Mouse (Mus musculus) midbrain, embryonic 13.5 days (tissue): ENCODE data around the gene Papss2. TPM values are rescaled to one million over a fixed set of nuclear protein-coding genes. Genes with fewer than 3 reads are reported as not detected.
A peak's percentile ranks its signal among the peaks of the same experiment; 100 is the strongest.
"Not testable (repeated sequence)": the region's sequence is repeated elsewhere in the genome, so short reads cannot be mapped to it uniquely, and the experiment has no call there.

Experiments used
- ATAC-seq: fragments of 200-750 bp; cut with Nextera tagmentation; 2 replicates; pipeline ENCODE4 v1.8.0; 2017; ENCODE audit warnings: mild to moderate bottlenecking, moderate TSS enrichment, moderate library complexity
- H3K27ac ChIP-seq: fragments of 300-500 bp; sonication (generic); 2 replicates; pipeline ENCODE4 v1.5.1; 2015; ENCODE audit warnings: inconsistent platforms, mild to moderate bottlenecking, moderate library complexity
- H3K27me3 ChIP-seq: fragments of 300-500 bp; sonication (generic); 2 replicates; pipeline ENCODE4 v1.6.1; 2015; ENCODE audit warnings: mild to moderate bottlenecking, inconsistent platforms
- H3K36me3 ChIP-seq: fragments of 300-500 bp; sonication (generic); 2 replicates; pipeline ENCODE4 v1.6.1; 2015; ENCODE audit warnings: mild to moderate bottlenecking, inconsistent platforms
- H3K4me1 ChIP-seq: fragments of 300-500 bp; sonication (generic); replicated peaks from 2 replicates; pipeline ENCODE4 v1.6.1; 2015; ENCODE audit warnings: inconsistent platforms
- H3K4me2 ChIP-seq: fragments of 300-500 bp; sonication (generic); replicated peaks from 2 replicates; pipeline ENCODE4 v1.6.1; 2015; ENCODE audit warnings: moderate library complexity, mild to moderate bottlenecking, inconsistent platforms
- H3K4me3 ChIP-seq: fragments of 300-500 bp; sonication (generic); replicated peaks from 2 replicates; pipeline ENCODE4 v1.5.1; 2015; ENCODE audit warnings: mild to moderate bottlenecking, inconsistent platforms
- H3K9ac ChIP-seq: fragments of 300-500 bp; sonication (generic); replicated peaks from 2 replicates; pipeline ENCODE4 v1.6.1; 2015; ENCODE audit warnings: mild to moderate bottlenecking, inconsistent platforms
- H3K9me3 ChIP-seq: fragments of 300-500 bp; sonication (generic); 2 replicates; pipeline ENCODE4 v1.6.1; 2016; ENCODE audit warnings: mild to moderate bottlenecking, inconsistent platforms
- WGBS: fragments of 180-500 bp; shearing (Covaris S2); methylation state at CpG from one replicate; pipeline ENCODE4 v1.1.7; 2015; 5-methylcytosine and 5-hydroxymethylcytosine counted together
- polyA plus RNA-seq: library from polyadenylated mRNA; unstranded; fragments of >200 nt; fragmentation: Nextera tagmentation; extraction: Ambion mirVana; gene quantifications from 2 replicates; pipeline ENCODE4 v1.2.1, GENCODE M21; 2015

The Papss2 gene
- polyA plus RNA-seq, 1 experiment from 2014 or later = 0.39 TPM

DNA sequence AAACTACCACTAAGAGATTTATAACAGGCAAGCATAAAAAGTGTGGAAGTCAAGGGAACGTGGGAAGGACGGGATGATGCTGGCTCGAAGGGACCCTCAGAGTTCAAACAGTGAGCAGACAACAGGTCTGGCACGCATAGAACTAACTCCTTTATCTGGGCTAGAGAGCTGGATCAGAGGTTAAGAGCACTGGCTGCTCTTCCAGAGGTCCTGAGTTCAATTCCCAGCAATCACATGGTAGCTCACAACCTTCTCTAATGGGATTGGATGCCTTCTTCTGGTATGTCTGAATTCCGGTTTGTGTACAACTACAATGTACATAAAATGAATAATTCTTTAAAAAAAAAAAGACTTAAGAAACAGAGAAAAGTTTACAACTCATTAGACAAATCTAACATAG is 87.5 kb downstream of the Papss2 start:
- Histone ChIP-seq H3K4me2 (no peak overlapping the region), H3K36me3 (peaks cover 49% of the 10 kb centered on the region), H3K27me3 (no peaks in the 10 kb centered on the region), H3K9ac (no peak overlapping the region), H3K27ac (no peak overlapping the region), H3K9me3 (no peaks in the 10 kb centered on the region), H3K4me1 (no peaks in the 10 kb centered on the region), H3K4me3 (no peak overlapping the region)
- no peak for ATAC-seq
- WGBS = 93% methylated on average over 5 of the region's 5 CpGs

DNA sequence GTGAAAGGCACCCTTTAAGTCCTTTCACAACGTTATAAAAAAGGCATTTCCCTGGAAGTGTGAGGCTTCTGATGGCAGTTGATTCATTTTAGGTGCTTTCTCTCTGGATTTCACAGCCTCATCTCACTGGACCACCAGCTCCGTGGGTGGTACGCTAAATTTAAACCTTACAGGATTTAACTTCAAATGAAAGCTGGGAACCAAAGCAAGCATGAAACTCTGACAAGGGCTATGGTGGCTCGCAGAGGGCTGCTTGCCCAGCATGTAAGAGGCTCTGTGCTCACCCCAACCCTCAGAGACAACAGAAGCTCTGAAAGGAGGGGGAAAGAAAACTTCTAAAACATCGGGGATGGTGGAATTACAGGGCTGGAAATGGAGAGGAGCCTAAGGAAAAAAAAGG is 92.1 kb downstream of the Papss2 start:
- no peaks in the 10 kb centered on the region for H3K4me1 ChIP-seq
- H3K4me3 ChIP-seq = no peak overlapping the region
- no peaks in the 10 kb centered on the region for H3K27me3 ChIP-seq
- H3K36me3 ChIP-seq = peaks cover 48% of the 10 kb centered on the region
- H3K27ac ChIP-seq = no peak overlapping the region
- no peak for ATAC-seq
- H3K4me2 ChIP-seq = no peak overlapping the region
- no peak overlapping the region for H3K9ac ChIP-seq
- WGBS = 67% methylated on average over 5 of the region's 5 CpGs
- H3K9me3 ChIP-seq = no peaks in the 10 kb centered on the region

DNA sequence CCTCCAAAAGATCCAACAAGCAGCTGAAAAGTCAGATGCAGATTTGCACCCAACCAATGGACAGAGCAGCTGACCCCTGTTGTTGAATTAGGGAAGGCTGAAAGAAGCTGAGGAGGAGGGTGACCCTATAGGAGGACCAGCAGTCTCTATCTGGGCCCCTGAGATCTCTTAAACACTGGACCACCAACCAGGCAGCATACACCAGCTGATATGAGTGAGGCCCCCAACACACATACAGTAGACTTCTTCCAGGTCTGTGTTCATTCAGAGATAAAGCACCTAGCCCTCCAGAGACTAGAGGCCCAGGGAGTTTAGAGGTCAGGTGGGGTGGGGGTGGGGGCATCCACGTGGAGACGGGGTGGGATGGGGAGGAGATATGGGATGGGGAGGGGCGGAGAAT is 92.6 kb downstream of the Papss2 start:
- not testable (repeated sequence) for ATAC-seq, H3K4me1 ChIP-seq, H3K27ac ChIP-seq, H3K4me3 ChIP-seq, H3K9ac ChIP-seq, H3K27me3 ChIP-seq, H3K4me2 ChIP-seq, H3K9me3 ChIP-seq
- WGBS = 88% methylated on average over 3 of the region's 3 CpGs
- peaks cover 48% of the 10 kb centered on the region for H3K36me3 ChIP-seq

DNA sequence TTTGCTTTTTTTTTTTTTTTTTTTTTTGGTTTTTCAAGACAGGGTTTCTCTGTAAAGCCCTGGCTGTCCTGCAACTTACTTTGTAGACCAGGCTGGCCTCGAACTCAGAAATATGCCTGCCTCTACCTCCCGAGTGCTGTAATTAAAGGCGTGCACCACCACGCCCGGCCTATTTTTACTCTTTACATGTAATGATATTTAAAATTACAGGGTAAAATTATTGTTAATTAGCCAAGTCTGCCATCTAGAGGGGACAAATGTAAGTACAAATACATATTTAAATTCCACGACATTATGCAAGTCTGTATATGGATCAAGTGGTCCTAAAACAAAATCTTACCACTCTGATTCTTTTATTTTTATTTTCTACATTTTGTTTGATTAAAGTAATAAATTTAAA is 94.1 kb downstream of the Papss2 start:
- H3K27ac ChIP-seq = no peak overlapping the region
- no peaks in the 10 kb centered on the region for H3K27me3 ChIP-seq
- peaks cover 57% of the 10 kb centered on the region for H3K36me3 ChIP-seq
- WGBS = 81% methylated on average over 6 of the region's 6 CpGs
- no peak overlapping the region for H3K4me2 ChIP-seq
- ATAC-seq = no peak
- H3K4me1 ChIP-seq = no peaks in the 10 kb centered on the region
- no peak overlapping the region for H3K9ac ChIP-seq
- no peak overlapping the region for H3K4me3 ChIP-seq
- H3K9me3 ChIP-seq = no peaks in the 10 kb centered on the region

- no peak overlapping the region for H3K9ac ChIP-seq
- no peak for ATAC-seq
- WGBS = 94% methylated on average over 2 of the region's 2 CpGs
These were observed 101.1 kb downstream of the Papss2 start for GRCm38 (mm10) chr19:32696674-32697073.

DNA sequence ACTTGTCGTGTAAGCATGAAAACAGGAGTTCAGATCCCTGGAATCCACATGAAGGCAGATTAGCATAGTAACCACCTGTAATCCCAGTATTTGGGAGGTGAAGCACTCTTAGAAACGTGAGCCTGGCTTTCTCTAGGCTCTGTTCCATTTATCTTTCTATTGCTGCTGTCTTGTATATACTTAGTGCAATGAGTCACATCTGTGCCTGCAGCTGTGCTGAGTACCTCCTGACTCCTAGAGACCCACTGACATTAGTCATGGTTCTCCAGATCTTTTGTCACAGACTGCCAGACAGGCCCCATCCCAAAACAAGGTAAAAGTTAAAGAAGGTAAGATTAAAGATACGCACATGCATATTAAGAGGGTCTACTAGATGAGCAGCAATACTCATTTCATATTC is 106.6 kb downstream of the Papss2 start:
- Histone ChIP-seq H3K9ac (no peak overlapping the region), H3K4me2 (no peak overlapping the region), H3K27ac (no peak overlapping the region), H3K4me1 (no peaks in the 10 kb centered on the region), H3K4me3 (no peak overlapping the region), H3K9me3 (no peaks in the 10 kb centered on the region), H3K27me3 (no peaks in the 10 kb centered on the region), H3K36me3 (peaks cover 66% of the 10 kb centered on the region)
- 80% methylated on average over 3 of the region's 3 CpGs for WGBS
- ATAC-seq = no peak

More at GRCm38 (mm10) chr19:32696674-32697073, 101.1 kb downstream of the Papss2 start:
- no peaks in the 10 kb centered on the region for H3K4me1 ChIP-seq
- no peaks in the 10 kb centered on the region for H3K27me3 ChIP-seq
- H3K27ac ChIP-seq = no peak overlapping the region
- H3K4me3 ChIP-seq = no peak overlapping the region
- no peaks in the 10 kb centered on the region for H3K9me3 ChIP-seq
- H3K36me3 ChIP-seq = peaks cover 72% of the 10 kb centered on the region
- no peak overlapping the region for H3K4me2 ChIP-seq

- 82% methylated on average over 5 of the region's 5 CpGs for WGBS
- peaks cover 23% of the 10 kb centered on the region for H3K36me3 ChIP-seq
These were observed 113.4 kb downstream of the Papss2 start for GRCm38 (mm10) chr19:32708996-32709395.

GRCm38 (mm10) chr19:32710288-32710687 is 114.7 kb downstream of the Papss2 start:
- Histone ChIP-seq H3K27ac (no peak overlapping the region), H3K4me1 (peaks cover 24% of the 10 kb centered on the region), H3K36me3 (peaks cover 11% of the 10 kb centered on the region), H3K9me3 (no peaks in the 10 kb centered on the region), H3K4me2 (peak overlapping the region; percentile 77; the same call in 1 of the 2 replicates), H3K9ac (no peak overlapping the region), H3K4me3 (no peak overlapping the region), H3K27me3 (no peaks in the 10 kb centered on the region)
- WGBS = 66% methylated on average over 3 of the region's 3 CpGs
- ATAC-seq = no peak

More at GRCm38 (mm10) chr19:32708996-32709395, 113.4 kb downstream of the Papss2 start:
- H3K27me3 ChIP-seq = no peaks in the 10 kb centered on the region
- peaks cover 24% of the 10 kb centered on the region for H3K4me1 ChIP-seq
- no peaks in the 10 kb centered on the region for H3K9me3 ChIP-seq
- H3K9ac ChIP-seq = no peak overlapping the region
- ATAC-seq = no peak
- no peak overlapping the region for H3K4me3 ChIP-seq
- no peak overlapping the region for H3K4me2 ChIP-seq
- no peak overlapping the region for H3K27ac ChIP-seq

DNA sequence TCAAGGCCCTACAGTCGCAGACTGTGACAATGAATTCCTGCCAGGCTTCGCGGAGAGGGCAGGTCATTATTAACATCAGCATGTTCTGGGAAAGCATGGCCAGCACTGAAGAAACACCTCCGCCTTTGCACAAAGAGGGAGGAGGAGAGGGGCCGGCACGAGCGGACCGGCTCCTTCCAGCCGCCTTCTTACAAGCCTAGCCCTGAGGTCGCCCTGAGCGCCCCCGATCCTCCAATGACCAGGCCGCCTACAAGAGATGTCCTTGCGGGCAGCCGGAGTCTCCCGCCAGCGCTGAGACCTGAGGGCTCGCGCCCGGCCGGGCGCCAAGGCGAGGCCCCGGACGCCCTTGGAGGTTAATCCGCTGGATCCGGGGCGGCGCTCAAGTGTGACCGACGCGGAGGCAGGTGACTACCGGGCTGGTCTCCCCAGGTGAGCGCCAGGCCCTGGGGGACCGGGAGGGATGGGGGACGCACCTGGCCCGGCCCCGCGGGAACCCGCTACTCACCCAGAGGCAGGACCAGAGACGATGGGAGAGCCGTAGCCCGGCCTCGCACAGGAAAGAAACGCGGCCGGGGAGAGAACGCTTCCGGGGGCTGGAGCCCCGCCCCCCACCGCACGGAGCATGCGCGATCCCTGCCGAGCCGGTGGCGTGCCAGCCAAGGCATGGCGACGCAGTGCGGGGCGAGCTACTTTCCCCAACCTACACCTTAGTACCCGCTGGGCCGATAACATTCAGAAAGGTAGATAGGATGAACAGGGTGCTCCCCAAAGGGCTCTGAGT is 116.4 kb downstream of the Papss2 start:
- Histone ChIP-seq H3K4me1 (peaks cover 24% of the 10 kb centered on the region), H3K4me2 (peak overlapping the region; percentile 77), H3K9ac (peak overlapping the region; percentile 93), H3K4me3 (peak overlapping the region; percentile 93), H3K36me3 (no peaks in the 10 kb centered on the region), H3K27ac (peak overlapping the region; percentile 93), H3K9me3 (no peaks in the 10 kb centered on the region), H3K27me3 (no peaks in the 10 kb centered on the region)
- ATAC-seq = peak; percentile 98
- WGBS = 0% methylated on average over 62 of the region's 63 CpGs

DNA sequence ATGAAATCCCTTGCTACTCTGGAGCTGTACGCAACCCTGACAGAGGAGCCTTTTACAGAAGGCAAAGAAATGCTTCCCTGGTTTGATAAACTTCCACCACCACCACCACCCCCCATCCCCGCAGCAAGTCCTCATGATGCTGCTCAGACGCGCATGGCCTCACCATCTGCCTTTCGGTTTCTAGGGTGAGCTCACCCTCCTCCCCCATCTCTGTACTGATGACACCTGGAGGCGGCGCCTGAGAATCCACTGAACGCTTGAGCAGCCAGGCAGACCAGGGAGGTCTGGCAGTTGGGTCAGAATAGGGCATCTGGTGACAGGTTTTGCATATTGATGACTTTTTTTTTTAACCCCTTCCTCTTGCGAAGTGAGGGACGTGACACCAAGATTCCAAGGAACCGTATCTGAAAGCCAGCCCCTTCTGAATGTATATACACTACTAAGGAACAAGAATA is 117.0 kb downstream of the Papss2 start:
- H3K27me3 ChIP-seq = no peaks in the 10 kb centered on the region
- peak; percentile 92 for ATAC-seq
- peak overlapping the region; percentile 93 for H3K4me3 ChIP-seq
- H3K9me3 ChIP-seq = no peaks in the 10 kb centered on the region
- peak overlapping the region; percentile 93 for H3K27ac ChIP-seq
- no peaks in the 10 kb centered on the region for H3K36me3 ChIP-seq
- H3K4me2 ChIP-seq = peak overlapping the region; percentile 77
- H3K4me1 ChIP-seq = peaks cover 24% of the 10 kb centered on the region
- H3K9ac ChIP-seq = peak overlapping the region; percentile 93
- 0% methylated on average over 11 of the region's 11 CpGs for WGBS

DNA sequence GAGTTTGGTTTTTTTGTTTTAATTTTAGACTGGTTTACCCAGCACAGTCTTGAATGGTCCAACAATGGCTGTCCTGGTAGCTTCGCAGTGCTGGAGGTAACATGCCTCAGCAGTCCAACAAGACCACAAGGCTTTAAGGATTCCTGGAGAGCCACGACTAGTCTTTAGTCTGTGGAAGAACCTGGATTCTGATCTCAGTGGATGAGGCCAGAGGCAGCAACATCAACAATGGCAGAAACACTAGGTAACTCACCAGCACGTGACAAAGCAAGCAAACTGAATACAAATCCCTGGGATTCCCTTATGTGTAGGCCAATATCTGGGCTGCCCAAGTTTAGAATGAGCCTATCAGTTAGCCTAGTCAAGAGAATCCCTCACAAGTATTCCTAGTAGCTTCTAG is 117.9 kb downstream of the Papss2 start:
- Histone ChIP-seq H3K36me3 (no peaks in the 10 kb centered on the region), H3K4me1 (peaks cover 24% of the 10 kb centered on the region), H3K27me3 (no peaks in the 10 kb centered on the region), H3K9ac (no peak overlapping the region), H3K9me3 (no peaks in the 10 kb centered on the region), H3K4me2 (no peak overlapping the region), H3K4me3 (no peak overlapping the region), H3K27ac (no peak overlapping the region)
- ATAC-seq = no peak
- WGBS = 66% methylated on average over 3 of the region's 3 CpGs

DNA sequence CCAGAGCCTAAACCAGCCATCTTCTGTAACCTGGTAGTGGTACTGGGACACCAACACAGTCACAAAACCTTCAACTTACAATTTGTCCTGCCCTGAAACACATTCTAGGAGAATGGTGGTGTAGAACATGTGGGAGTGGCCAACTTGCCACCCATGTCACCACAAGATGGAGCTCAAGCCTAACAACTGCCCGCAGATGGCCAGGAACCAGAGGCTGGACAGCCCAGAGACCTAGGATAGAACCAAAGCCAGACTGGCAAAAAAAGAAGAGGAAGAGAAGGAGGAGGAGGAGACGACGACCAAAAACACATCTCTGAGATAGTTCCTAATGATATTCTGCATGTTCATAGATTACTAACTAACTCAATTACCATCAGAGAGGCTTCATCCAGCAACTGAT is 119.6 kb downstream of the Papss2 start:
- no peaks in the 10 kb centered on the region for H3K36me3 ChIP-seq
- no peaks in the 10 kb centered on the region for H3K27me3 ChIP-seq

GRCm38 (mm10) chr19:32715681-32716080 is 120.1 kb downstream of the Papss2 start:
- H3K27ac ChIP-seq = no peak overlapping the region
- no peak overlapping the region for H3K4me2 ChIP-seq
- no peaks in the 10 kb centered on the region for H3K9me3 ChIP-seq
- H3K4me3 ChIP-seq = no peak overlapping the region
- peaks cover 18% of the 10 kb centered on the region for H3K4me1 ChIP-seq
- H3K9ac ChIP-seq = no peak overlapping the region
- H3K36me3 ChIP-seq = no peaks in the 10 kb centered on the region
- ATAC-seq = no peak
- H3K27me3 ChIP-seq = no peaks in the 10 kb centered on the region

More for the DNA sequence above, 119.6 kb downstream of the Papss2 start:
- H3K4me1 ChIP-seq = peaks cover 23% of the 10 kb centered on the region
- no peak overlapping the region for H3K27ac ChIP-seq
- no peaks in the 10 kb centered on the region for H3K9me3 ChIP-seq
- ATAC-seq = 0 out of 2 replicates have a peak, but pooled peaks have one; percentile 27
- H3K4me2 ChIP-seq = no peak overlapping the region
- H3K9ac ChIP-seq = no peak overlapping the region
- 4% methylated on average over 3 of the region's 3 CpGs for WGBS
- H3K4me3 ChIP-seq = no peak overlapping the region
